Mouse (Mus musculus) left cerebral cortex, postnatal 10 days (tissue): ENCODE measurements around the gene Rhbdl1. TPM values are rescaled to one million over a fixed set of nuclear protein-coding genes. Genes with fewer than 3 reads are reported as not detected.
A peak's percentile ranks its signal among the peaks of the same experiment; 100 is the strongest.
"Not testable (repeated sequence)": the region's sequence is repeated elsewhere in the genome, so short reads cannot be mapped to it uniquely, and the experiment has no call there.

Experiments
- DNase-seq, 2 experiments: peaks; one replicate each; pipeline ENCODE4 v3.0.0; 2021 to 2022; ENCODE audit warnings: low spot score in 2 of 2, mixed read lengths in 1 of 2; ENCODE audit errors: extremely low spot score in 1 of 2
- intact Hi-C: fragments of 180-260 bp; cut with DNase I; formaldehyde crosslinking; loops from one replicate; pipeline ENCODE4 v1.15.1; 2025
- total RNA-seq, 2 experiments: library from RNA; stranded (reverse); gene quantifications; 2 replicates each; pipeline ENCODE4 v1.2.3; 2021

The Rhbdl1 gene
- total RNA-seq, 2 experiments from 2014 or later = 84.5 to 94.2 TPM

- DNase-seq = peak; percentile 87 to 90
- intact Hi-C loops = no loop called here
Measured at GRCm38 (mm10) chr17:25808789-25809605, 28.1 kb downstream of the Rhbdl1 start, which contains the start of gene Fbxl16. Gene Fbxl16 (plus strand): TSS chr17:25809085.

- intact Hi-C loops = no loop called here
Measured at GRCm38 (mm10) chr17:25808028-25808427, 29.1 kb downstream of the Rhbdl1 start.

GRCm38 (mm10) chr17:25807452-25807851 is 29.6 kb downstream of the Rhbdl1 start:
- DNase-seq, intact Hi-C loops: not testable (repeated sequence)

More at GRCm38 (mm10) chr17:25808028-25808427, 29.1 kb downstream of the Rhbdl1 start:
- no peak for DNase-seq

- intact Hi-C loops = no loop called here
- no peak for DNase-seq
Measured at GRCm38 (mm10) chr17:25806507-25806906, 30.6 kb downstream of the Rhbdl1 start.

GRCm38 (mm10) chr17:25802825-25803517 is 34.1 kb downstream of the Rhbdl1 start:
- DNase-seq = peak; percentile 87 to 88
- intact Hi-C loops = no loop called here

- intact Hi-C loops = loop anchor here (2.0 kb wide), 1 partner anchor 28 kb away; the partner anchor contains the start of gene Narfl
- DNase-seq = peak; percentile 62 to 71
Measured at GRCm38 (mm10) chr17:25801029-25801428, 36.1 kb downstream of the Rhbdl1 start.

- intact Hi-C loops = loop anchor here (5.0 kb wide), 1 partner anchor 320 kb away; no protein-coding TSS in a partner anchor
- DNase-seq = peak; percentile 76 to 93
Measured at GRCm38 (mm10) chr17:25796951-25797369, 40.1 kb downstream of the Rhbdl1 start, which contains the start of gene Metrn. Gene Metrn (minus strand): TSS chr17:25797136.

- intact Hi-C loops = loop anchor here (5.0 kb wide), 1 partner anchor 319 kb away; no protein-coding TSS in a partner anchor
- peak in 1 of 2 experiments; percentile 56 for DNase-seq
Measured at GRCm38 (mm10) chr17:25796211-25796771, 40.8 kb downstream of the Rhbdl1 start.

- intact Hi-C loops = loop anchor here (5.0 kb wide), 1 partner anchor 318 kb away; no protein-coding TSS in a partner anchor
- peak in 1 of 2 experiments; percentile 66 for DNase-seq
Measured at GRCm38 (mm10) chr17:25795609-25796092, 41.4 kb downstream of the Rhbdl1 start, which contains the start of gene AC134908.4. Gene AC134908.4 (minus strand): TSS chr17:25795659.

GRCm38 (mm10) chr17:25794998-25795397 is 42.1 kb downstream of the Rhbdl1 start:
- no peak for DNase-seq
- intact Hi-C loops = loop anchor here (5.0 kb wide), 1 partner anchor 318 kb away; no protein-coding TSS in a partner anchor

GRCm38 (mm10) chr17:25794197-25794596 is 42.9 kb downstream of the Rhbdl1 start:
- intact Hi-C loops = no loop called here
- DNase-seq = peak in 1 of 2 experiments; percentile 64

GRCm38 (mm10) chr17:25792615-25793014 is 44.5 kb downstream of the Rhbdl1 start, which contains the start of gene Fam173a:
Gene Fam173a (minus strand): TSS chr17:25792901.
- peak; percentile 83 to 92 for DNase-seq
- intact Hi-C loops = no loop called here

- intact Hi-C loops = no loop called here
- peak; percentile 82 to 89 for DNase-seq
Measured at GRCm38 (mm10) chr17:25791843-25792527, 45.1 kb downstream of the Rhbdl1 start.

GRCm38 (mm10) chr17:25791320-25791842 is 45.7 kb downstream of the Rhbdl1 start:
- intact Hi-C loops = no loop called here
- peak in 1 of 2 experiments; percentile 51 for DNase-seq

- intact Hi-C loops = no loop called here
- no peak for DNase-seq
Measured at GRCm38 (mm10) chr17:25786781-25787504, 50.2 kb downstream of the Rhbdl1 start.

- DNase-seq = no peak
- intact Hi-C loops = no loop called here
Measured at GRCm38 (mm10) chr17:25786280-25786679, 50.8 kb downstream of the Rhbdl1 start, which contains the start of gene Ccdc78. Gene Ccdc78 (plus strand): TSS chr17:25786580.

- peak; percentile 95 to 97 for DNase-seq
- intact Hi-C loops = no loop called here
Measured at GRCm38 (mm10) chr17:25785281-25785745, 51.8 kb downstream of the Rhbdl1 start, which contains the start of gene Haghl. Gene Haghl (minus strand): TSS chr17:25785673.
